Mouse (Mus musculus) spleen, adult 2 months (tissue): ENCODE measurements at regions not wholly inside any gene's neighbourhood (a gene's known extent, or its start where the extent isn't known, plus 50 kb on each side); places are given as distances from the start of the nearest gene placed in this dataset.

ENCODE experiments used
- DNase-seq, 2 experiments: peaks; one replicate each; pipeline versions ENCODE4 v3.0.0 to v3.0.0-alpha.2; 2012 to 2021; ENCODE audit warnings: low spot score in 2 of 2, low read depth in 1 of 2
- H3K27ac ChIP-seq: fragments of 200-500 bp; 2 replicates; pipeline ENCODE4 v1.5.1; 2012; ENCODE audit warnings: low read length, inconsistent platforms; ENCODE audit not compliant: insufficient read depth
- H3K27me3 ChIP-seq: fragments of 200-500 bp; 2 replicates; pipeline ENCODE4 v1.6.1; 2012; ENCODE audit warnings: mild to moderate bottlenecking, moderate library complexity, low read length, inconsistent platforms; ENCODE audit not compliant: control insufficient read depth, insufficient read depth
- H3K36me3 ChIP-seq: fragments of 200-500 bp; 2 replicates; pipeline ENCODE4 v1.6.1; 2012; ENCODE audit warnings: mild to moderate bottlenecking, low read length, inconsistent platforms; ENCODE audit not compliant: control insufficient read depth, insufficient read depth
- H3K4me1 ChIP-seq: fragments of 200-500 bp; 2 replicates; pipeline ENCODE4 v1.6.1; 2011; ENCODE audit warnings: inconsistent platforms; ENCODE audit not compliant: control insufficient read depth, insufficient read depth, insufficient read length
- H3K4me3 ChIP-seq: fragments of 200-500 bp; 2 replicates; pipeline ENCODE4 v1.5.1; 2011; ENCODE audit warnings: mild to moderate bottlenecking, inconsistent platforms; ENCODE audit not compliant: insufficient read depth, insufficient read length; ENCODE audit errors: extremely low read depth
- CTCF ChIP-seq: fragments of 200-500 bp; IDR thresholded peaks from 2 replicates; pipeline ENCODE4 v1.5.1; 2011; ENCODE audit warnings: mild to moderate bottlenecking, inconsistent platforms; ENCODE audit not compliant: insufficient read depth, insufficient read length, insufficient replicate concordance; ENCODE audit errors: extremely low read depth
- POLR2A ChIP-seq: fragments of 200-500 bp; IDR thresholded peaks from 2 replicates; pipeline ENCODE4 v1.6.1; 2011; ENCODE audit warnings: low read depth, low read length, inconsistent platforms
- WGBS: fragments of 180-500 bp; shearing (Covaris S2); methylation state at CpG from one replicate; pipeline ENCODE4 v1.1.7; 2018; 5-methylcytosine and 5-hydroxymethylcytosine counted together

DNA sequence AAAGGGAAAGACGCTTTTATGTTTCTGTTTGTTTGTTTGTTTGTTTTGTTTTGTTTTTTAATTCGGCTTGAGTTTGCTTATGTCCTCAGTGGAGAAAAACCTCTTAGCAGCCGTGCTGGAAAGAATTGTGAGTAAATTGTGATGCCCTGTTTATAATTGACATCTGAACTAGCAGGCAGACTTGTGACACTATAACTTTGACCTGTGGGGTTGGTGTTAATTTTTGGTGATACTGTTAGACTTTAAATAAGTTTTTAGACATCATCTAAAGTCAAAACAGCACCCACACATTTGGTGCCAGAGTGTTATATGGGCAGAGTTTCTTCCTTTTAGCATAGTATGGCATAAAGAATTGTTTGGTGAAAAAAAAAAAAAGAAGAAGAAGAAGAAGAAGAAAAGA lies 84.0 kb upstream of the Gm34302 start:
- Histone ChIP-seq H3K36me3 (no peaks in the 10 kb centered on the region), H3K27ac (no peak overlapping the region), H3K4me1 (no peaks in the 10 kb centered on the region), H3K4me3 (no peak overlapping the region), H3K27me3 (no peaks in the 10 kb centered on the region)
- WGBS, result 88% methylated on average over 3 of the region's 3 CpGs
- TF ChIP-seq CTCF (no peak), POLR2A (no peak)
- no peak for DNase-seq

DNA sequence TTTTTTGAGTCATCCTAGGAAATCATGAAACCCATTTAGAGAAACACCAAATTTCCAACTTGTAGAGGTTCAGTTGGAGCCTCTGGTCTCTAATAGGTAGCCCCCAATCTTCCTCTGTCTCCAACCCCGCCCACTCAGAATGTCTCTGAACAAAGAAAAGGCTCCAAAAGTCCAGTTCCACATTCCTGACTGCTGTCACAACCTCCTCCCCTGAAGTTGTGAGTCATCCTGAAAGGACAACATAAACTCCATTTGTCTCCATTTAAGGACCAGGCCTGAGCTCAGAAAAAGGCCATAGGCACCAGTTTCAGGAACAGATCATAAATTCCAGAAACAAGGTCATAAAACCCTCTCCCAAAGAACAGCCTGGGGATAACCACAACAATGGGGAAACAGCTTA lies 79.4 kb upstream of the Gm34302 start:
- Histone ChIP-seq H3K36me3 (no peaks in the 10 kb centered on the region), H3K27me3 (no peaks in the 10 kb centered on the region), H3K4me1 (no peaks in the 10 kb centered on the region), H3K27ac (no peak overlapping the region), H3K4me3 (no peak overlapping the region)
- WGBS, result 82% methylated on average over 1 of the region's 1 CpGs
- DNase-seq, result no peak
- TF ChIP-seq CTCF (no peak), POLR2A (no peak)

DNA sequence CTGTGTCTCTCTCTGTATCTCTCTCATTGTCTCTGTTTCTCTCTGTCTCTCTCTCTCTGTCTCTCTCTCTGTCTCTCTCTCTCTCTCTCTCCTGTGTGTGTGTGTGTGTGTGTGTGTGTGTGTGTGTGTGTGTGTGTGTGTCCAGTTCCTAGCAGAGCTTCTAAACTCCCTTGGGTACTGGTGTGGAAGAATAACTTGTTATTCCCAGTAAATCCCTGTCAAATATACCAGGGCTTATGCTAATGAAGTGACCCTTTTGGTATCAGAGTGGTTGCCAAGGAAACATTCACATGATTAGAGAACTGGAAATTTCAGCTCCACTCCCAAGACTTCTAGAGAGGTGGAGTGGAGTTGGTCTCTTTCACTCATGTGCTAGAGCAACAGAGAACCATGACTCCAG lies 78.9 kb upstream of the Gm34302 start:
- Histone ChIP-seq H3K27me3 (no peaks in the 10 kb centered on the region), H3K4me3 (no peak overlapping the region), H3K27ac (no peak overlapping the region), H3K4me1 (no peaks in the 10 kb centered on the region), H3K36me3 (no peaks in the 10 kb centered on the region)
- DNase-seq, result no peak
- TF ChIP-seq CTCF (no peak), POLR2A (no peak)

DNA sequence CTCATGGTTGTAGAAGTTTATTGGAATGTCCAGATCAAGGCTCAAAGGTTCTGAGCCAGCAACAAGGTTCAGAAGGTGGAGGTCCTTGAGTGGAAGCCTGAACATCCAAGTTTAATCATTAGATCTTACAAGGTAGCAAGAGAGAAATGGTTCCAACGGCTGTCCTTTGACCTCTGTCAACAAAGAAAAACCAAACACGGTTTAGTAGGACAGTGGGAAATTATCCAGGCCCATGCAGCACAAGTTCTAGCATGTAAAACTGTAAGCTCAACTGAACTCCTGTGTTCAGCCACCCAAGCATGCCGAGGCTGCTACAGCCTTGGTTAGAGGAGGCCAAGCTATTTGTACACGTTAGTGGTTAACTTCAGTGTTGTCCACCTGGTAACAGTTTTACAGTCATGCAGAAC lies 77.1 kb upstream of the Gm34302 start:
- WGBS, result 84% methylated on average over 4 of the region's 4 CpGs
- Histone ChIP-seq H3K4me3 (no peak overlapping the region), H3K4me1 (no peaks in the 10 kb centered on the region), H3K27ac (no peak overlapping the region), H3K27me3 (no peaks in the 10 kb centered on the region), H3K36me3 (no peaks in the 10 kb centered on the region)
- TF ChIP-seq CTCF (no peak), POLR2A (no peak)
- no peak for DNase-seq

DNA sequence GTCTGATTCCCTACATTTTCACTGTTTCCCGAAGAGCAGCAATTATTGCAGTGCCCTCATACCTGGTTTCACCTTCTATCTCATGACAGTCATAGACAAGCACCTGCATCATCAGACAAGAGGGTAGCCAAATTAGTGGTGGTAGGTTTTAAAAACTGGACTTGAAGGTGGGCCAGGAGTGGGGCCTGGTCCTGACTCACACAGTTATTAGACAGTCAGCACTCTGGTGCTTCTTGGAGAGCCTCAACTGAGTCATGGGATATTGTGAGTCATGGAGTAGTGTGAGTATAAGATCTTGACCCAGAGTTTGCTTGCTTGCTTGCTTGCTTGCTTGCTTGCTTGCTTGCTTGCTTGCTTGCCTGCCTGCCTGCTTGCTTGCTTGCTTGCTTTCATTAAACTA lies 73.1 kb upstream of the Gm34302 start:
- Histone ChIP-seq H3K27me3 (no peaks in the 10 kb centered on the region), H3K36me3 (no peaks in the 10 kb centered on the region), H3K4me1 (no peaks in the 10 kb centered on the region), H3K4me3 (no peak overlapping the region), H3K27ac (no peak overlapping the region)
- TF ChIP-seq CTCF (no peak), POLR2A (no peak)
- no peak for DNase-seq
- 89% methylated on average over 1 of the region's 1 CpGs for WGBS

DNA sequence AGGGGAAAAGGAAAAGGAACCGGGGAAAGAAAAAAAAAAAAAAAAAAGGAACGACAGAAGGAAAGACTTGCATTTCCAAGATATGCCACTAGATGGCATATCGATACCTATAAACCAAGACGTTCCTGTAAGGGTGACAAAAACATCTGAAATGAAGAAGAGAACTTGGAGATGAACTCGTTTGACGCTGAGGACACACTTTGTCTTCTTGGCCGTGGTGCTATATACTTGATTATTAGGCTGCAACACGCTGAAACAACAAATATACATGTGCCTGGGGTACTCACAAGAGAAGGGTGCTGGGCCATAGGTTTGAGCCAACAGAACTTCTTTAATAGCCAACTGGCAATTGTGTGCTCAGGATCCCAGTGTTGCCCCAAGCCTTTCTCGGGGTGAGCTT lies 71.2 kb upstream of the Gm34302 start:
- Histone ChIP-seq H3K4me3 (no peak overlapping the region), H3K27me3 (no peaks in the 10 kb centered on the region), H3K4me1 (no peaks in the 10 kb centered on the region), H3K27ac (no peak overlapping the region), H3K36me3 (no peaks in the 10 kb centered on the region)
- WGBS, result 7% methylated on average over 9 of the region's 9 CpGs
- no peak for DNase-seq
- TF ChIP-seq POLR2A (no peak), CTCF (peak; percentile 1; the same call in 1 of the 2 replicates)

DNA sequence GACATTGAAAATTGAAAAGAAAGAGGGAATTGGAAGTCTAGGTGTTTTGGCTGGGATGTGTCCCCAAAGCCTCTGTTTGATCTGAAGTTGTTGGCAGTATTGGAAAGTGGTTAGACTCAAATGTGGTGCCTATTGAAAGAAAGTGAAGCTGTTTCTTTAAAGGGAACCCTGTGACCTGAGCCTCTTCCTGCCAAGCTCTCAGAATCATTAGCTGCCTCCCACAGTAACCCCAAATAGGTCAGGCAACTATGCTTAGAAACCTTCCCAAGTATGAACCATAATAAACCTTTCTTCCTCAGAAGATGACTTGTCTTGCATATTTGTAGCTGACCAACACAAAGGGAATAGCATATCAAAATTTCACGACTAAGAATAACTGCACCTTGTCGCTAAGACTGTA lies 69.7 kb upstream of the Gm34302 start:
- 78% methylated on average over 2 of the region's 2 CpGs for whole genome bisulfite sequencing
- no peaks in the 10 kb centered on the region for H3K4me1 ChIP-seq
- DNase-seq, result no peak
- H3K27ac ChIP-seq, result no peak overlapping the region
- H3K4me3 ChIP-seq, result no peak overlapping the region
- no peaks in the 10 kb centered on the region for H3K36me3 ChIP-seq
- no peaks in the 10 kb centered on the region for H3K27me3 ChIP-seq
- no peak for TF ChIP-seq POLR2A
- no peak for TF ChIP-seq CTCF
